Mouse (Mus musculus): Measurements from ENCODE around the gene Phospho2.
A peak's percentile ranks its signal among the peaks of the same experiment; 100 is the strongest.
"Not testable (repeated sequence)": the region's sequence is repeated elsewhere in the genome, so short reads cannot be mapped to it uniquely, and the experiment has no call there.

The Phospho2 gene

DNA sequence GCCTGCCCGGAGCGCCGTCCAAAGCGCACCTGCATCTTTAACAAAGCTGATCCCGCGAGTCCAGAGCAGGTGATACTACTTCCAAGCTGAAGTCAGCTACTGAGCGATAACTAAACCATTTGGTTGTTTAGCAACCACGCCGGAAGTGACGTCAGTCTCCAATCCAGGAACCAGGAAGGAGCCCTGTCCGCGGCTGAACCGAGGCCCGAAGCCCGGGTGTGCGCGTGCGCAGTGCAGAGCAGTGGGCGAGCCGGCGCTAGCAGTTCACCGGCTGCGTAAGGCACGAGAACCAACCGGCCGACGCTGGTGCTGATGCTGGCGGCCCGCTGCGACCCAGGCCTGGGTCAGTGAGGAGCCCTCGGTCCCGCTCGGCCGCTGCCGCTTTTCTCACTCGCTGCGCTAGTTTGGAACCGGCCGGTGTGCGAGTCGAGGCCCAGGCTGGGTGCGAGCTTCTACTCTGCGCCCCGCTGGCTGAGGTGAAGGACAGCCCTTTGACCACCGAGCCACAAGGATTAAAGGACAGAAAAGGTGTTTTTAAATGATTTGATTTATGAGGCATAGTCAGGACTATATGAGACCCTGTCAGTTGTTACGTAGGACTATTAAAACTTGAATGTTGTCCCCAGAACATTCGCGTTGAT, at the start of gene Phospho2, which contains the start of gene Ccdc173:
Phospho2 (plus strand) TSS at position 195 of the 641 bp plus-strand sequence.
Ccdc173 (minus strand) TSS at position 147 of the 641 bp plus-strand sequence.
- DNase-seq (ENCODE audit: low spot score in 2 of 2): peak; percentile 95 to 100

DNA sequence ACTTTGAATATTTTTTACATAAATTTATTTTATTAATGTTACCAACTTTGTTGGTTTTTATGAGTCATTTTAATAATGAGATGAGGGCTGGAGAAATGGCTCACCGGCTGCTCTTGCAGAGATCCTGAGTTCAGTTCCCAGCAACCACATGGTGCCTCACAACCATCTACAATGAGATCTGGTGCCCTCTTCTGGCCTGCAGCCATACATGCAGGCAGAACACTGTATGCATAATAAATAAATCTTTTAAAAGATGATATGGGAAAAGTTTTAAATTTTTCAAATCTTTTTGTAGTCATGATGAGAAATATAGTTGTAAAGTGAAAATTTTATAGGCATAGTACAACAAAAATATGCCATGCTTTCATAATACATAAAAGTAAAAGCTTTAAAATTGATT, 44.3 kb upstream of the Phospho2 start:
- no peak for DNase-seq (ENCODE audit: low spot score in 2 of 2)

DNA sequence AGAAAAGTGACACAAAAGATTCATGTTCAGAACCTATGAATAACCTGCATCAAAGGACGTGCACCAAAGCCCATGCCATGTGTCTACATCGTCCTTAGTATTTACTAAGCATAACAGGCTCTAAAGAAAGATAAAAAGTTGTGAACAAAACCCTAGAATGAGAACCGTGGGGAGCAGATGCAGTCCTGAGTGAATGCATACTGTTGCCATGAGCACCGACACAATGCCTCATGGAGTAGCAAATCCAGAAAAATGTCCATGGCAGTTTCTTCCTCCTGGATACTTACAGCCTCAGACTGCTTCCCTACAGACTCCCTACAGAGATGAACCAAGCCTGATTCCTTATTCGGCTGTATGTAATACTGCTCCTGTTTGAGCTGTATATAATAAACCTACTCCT, 28.4 kb upstream of the Phospho2 start:
- DNase-seq (ENCODE audit: low spot score in 2 of 2): no peak

DNA sequence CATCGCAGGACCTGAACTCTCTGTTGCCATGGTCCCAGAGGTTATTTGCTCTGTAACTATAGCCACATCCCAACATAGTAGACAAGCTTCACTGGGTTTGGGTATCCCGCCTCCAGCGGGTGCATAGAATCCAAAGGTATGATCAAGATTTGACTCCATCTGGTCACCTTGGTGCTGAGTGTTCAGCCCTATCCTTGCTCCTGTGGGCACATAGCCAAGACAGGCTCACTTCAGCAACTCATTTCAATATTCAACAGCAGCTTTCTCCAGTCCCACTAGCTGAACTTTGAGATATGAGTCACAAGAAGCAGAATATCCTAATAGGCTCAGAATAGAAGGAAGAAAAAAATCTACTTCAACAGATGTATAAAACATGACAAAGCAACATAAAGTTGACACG, 26.1 kb upstream of the Phospho2 start:
- DNase-seq (ENCODE audit: low spot score in 2 of 2): no peak

DNA sequence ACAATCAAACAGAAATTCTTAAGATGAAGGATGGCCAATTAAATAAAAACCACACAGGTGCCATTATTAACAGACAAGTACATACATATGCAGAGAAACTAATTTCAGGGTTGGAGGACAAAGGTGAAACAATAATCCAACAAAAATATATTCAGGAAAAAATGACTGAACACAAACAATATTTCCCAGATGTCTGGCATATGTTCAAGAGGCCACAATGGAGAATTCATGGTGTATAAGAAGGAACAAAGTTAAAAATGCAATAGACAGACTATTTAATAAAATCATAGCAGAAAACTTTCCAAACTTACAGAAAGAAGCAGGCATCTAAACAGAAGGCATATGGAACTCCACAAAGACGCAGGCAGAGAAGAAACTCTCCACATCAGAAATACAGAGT, 24.7 kb upstream of the Phospho2 start:
- no peak for DNase-seq (ENCODE audit: low spot score in 2 of 2)

DNA sequence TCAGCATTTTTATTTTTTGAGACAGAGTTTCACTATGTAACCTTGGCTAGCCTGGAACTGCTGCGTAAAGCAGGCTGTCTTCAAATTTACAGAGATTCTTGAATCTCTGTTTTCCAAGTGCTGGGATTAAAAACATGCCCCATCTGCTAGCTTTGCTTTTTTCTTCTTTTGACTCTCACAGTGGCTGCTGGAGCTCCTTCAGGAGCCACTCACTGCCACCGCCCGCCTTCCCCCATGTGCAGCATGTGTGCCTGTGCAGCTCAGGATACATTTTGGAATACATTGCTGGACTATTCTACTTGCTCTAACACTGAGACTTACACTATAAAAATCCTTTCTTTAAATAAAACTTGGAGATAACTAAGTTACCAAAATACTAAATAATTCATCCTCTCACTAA, 16.1 kb upstream of the Phospho2 start:
- DNase-seq (ENCODE audit: low spot score in 2 of 2): no peak

DNA sequence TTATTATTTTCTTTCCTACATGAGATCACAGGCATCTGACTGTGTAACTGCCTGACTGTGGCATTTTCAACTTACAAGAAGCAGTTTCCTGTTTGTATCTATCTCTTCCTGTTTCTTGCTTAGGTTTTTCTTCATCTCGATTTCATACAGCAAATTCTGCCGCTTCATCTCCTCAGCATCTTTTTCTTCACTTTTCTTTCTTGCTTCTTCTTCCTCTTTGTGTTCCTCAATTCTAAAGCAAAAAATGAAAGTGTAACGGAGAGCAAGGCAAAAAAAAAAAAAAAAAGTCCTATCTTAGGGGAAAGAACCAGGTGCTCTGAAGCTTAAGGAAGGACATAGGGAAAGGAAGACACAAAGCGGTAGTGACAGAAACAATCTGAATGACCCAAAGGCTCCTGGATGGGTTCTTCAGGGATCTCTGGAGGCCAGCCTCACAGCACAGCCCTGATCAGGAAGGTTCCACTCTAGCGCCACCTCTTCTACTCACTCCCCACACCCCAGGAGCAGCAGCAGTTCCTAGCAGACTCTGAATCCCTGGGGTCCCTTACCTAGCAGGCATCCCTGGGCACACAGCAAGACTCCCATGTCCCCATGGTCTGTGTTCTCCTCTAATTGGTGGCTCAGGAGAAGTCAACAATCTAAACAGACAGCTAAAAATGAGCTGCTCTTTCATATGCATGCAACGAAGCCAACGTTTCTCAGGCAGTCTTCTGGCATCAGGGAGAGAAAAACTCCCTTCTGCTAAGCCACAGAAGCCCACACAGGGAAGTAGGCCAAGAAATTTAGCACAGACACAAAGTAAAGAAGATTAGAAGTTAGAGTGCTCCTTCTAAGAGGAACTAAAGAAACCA, 11.2 kb upstream of the Phospho2 start:
- peak; percentile 13 to 42 for DNase-seq (ENCODE audit: low spot score in 2 of 2)

DNA sequence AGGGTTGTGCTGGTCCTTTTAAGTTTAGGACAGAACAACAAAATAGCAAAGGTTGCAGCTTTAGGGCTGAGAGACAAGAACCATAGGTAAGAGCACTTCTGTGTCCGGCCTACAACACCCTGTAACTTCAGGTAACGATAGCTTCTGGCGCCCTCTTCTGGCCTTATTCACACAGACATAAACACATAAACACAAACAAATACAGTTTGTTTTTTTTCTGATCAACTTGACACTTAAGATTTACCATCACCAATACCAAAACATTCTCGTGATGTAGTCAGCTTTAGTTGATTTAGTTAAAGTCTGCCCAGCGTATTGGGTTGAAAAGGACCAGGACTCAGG, 10.6 kb upstream of the Phospho2 start:
- DNase-seq (ENCODE audit: low spot score in 2 of 2): peak in 1 of 2 experiments; percentile 69

DNA sequence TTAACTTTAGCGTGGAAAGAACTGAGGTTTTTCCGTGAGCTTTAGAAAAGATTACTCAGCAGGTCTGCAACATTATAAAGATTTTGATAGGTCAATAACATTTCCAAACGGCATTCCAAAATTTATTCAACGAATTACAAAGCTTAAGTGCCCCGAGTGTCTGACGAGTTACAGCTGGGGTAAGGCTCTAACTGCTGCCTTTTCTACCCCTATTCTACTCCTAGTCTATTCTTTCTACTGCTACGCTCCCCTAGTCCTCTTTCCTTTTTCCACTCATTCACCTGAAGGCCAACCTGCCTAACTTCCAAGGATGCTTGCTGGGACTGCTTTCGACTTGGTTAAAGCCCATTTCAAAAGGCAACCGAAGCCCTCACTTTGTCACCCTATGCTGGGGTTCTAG, 449 bp upstream of the Phospho2 start:
- no peak for DNase-seq (ENCODE audit: low spot score in 2 of 2)

DNA sequence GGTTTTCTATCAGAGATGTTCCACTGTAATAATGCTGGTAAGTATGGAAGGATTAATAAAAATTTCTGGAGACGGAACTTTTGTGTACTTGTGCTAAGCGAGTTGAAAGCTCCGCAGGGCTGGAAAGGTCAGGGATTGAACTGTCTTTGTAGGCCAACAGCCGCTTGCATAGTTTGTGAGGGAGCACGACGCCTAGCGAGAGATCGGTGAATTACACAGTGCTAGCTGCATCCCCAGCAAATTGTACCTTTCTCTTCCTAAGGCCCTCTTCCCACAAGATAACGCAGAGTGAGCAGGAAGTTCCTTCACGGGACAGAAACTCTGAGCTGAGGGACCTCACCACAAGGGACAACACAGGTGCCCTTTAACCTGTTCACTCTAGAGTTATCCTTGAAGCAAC, 862 bp downstream of the Phospho2 start:
- DNase-seq (ENCODE audit: low spot score in 2 of 2): peak; percentile 89 to 93

DNA sequence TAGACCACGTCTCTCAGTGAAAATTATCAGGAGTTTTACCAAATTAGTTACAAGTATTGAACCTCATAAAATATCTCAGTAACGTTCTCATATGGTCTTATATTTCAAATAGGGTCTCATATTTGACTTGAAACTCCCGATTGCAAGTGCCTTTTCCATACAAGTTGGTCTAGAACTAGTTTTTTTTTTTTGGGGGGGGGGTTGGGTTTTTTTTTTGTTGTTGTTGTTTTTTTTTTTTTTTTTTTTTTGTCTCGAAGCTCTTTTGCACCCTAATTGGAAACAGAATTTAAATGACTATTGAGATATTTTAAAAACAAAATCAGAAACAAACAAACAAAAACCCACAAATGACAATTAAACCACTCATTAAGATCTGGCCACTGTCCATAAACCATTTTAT, 1.3 kb downstream of the Phospho2 start:
- no peak for DNase-seq (ENCODE audit: low spot score in 2 of 2)

DNA sequence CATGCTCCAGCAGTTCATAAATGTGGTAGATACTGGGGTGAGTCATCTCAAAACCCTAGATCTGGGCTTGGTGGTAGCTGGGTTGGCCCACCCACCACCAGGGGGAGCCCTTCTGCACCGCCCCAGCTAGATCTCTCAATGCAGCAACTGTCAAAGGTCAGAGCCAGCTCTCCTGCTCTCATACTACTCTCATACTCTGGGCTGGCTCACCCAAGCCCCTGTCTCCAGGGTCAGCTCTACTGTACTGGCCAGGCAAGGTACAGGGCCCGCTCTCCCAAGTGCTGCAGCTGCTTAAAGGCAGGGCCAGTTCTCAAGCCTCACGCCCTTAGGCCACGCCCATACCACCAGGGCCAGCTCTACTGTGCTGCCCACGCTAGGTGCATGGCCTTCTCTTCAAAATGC, 13.5 kb downstream of the Phospho2 start:
- DNase-seq (ENCODE audit: low spot score in 2 of 2): peak; percentile 88 to 91

DNA sequence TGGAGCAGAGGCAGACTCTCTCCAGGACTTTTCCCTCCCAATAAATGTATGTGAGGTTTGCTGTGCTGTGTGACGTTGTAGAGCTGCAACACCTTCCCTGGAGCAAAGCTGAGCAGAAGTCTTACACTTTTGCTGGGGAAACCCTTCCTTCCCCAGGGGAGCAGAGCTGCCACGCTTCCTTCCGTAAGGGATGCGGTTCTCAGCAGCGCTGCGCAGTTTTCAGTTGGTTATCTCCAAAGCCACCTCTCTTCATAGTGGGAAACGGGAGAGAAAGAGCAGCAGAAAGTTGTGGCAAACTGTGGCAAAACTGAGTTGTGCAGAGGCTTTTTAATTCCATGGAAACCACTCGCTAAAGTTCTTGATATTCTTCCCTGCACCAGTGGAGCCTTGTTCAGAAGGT, 14.3 kb downstream of the Phospho2 start:
- no peak for DNase-seq (ENCODE audit: low spot score in 2 of 2)

DNA sequence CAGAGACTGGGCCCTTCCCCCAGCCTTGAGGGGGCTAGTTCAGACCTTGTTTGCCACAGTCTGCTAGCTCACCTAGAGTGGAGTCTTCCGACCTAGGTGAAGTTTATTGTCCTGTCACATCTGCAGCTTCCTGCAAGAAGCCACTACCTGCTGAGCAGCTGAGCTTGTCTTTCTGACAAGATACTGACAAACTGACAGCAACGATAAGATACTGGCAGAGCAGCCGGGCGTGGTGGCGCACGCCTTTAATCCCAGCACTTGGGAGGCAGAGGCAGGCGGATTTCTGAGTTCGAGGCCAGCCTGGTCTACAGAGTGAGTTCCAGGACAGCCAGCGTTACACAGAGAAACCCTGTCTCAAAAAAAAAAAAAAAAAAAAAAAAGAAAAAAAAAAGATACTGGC, 15.2 kb downstream of the Phospho2 start:
- not testable (repeated sequence) for DNase-seq (ENCODE audit: low spot score in 2 of 2)

DNA sequence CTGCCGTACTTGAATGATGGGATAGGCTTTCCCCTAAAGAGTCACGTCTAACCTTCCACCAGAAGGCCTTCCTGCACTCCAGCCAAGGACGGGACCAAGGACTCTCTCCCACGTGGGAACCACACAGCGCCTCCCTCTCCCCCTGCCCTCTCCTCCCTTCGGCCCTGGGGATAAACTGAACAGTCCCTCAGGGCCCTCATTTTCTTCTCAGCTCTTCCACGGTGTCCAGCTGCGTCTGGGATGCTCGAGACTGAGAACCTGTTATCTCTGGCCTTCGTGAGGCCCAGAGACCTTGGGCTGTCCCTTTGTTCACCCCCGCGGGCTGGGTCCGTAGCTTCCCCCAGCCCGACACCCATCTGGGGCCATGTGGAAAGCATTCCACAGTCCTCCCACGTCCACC, 20.7 kb downstream of the Phospho2 start:
- no peak for DNase-seq (ENCODE audit: low spot score in 2 of 2)

DNA sequence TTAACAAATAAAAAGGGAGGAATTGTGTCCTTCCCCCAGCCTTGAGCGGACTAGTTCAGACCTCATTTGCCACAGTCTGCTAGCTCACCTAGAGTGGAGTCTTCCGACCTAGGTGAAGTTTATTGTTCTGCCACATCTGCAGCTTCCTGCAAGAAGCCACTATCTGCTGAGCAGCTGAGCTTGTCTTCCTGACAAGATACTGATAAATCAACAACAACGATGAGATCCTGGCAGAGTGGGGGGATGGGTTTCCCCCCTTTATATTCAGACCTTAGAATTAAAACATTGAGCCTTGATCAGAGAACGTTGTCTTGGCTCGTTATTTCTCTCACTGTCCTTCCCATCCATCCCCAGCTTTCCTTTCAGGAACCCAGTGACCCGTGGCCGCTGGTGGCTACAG, 21.9 kb downstream of the Phospho2 start:
- DNase-seq (ENCODE audit: low spot score in 2 of 2): not testable (repeated sequence)

DNA sequence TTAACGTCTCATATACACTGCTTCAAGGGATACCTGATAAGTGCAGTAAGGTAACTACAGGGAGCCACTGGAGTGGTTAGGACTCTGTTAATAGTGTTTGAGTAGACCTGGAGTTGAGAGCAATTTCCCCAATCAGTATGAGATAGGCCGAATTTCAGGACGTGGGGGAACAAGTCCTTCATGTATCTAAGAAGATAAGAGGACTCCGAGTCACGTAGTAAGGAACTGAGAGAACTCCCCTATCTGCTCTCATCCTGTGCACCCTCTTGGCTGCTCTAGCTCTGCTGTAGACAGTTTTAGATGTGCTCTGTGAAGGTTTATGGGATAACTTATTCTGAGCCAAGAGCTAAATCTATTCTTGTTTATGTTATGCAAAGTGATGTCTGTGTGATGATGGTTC, 27.2 kb downstream of the Phospho2 start:
- DNase-seq (ENCODE audit: low spot score in 2 of 2): no peak

DNA sequence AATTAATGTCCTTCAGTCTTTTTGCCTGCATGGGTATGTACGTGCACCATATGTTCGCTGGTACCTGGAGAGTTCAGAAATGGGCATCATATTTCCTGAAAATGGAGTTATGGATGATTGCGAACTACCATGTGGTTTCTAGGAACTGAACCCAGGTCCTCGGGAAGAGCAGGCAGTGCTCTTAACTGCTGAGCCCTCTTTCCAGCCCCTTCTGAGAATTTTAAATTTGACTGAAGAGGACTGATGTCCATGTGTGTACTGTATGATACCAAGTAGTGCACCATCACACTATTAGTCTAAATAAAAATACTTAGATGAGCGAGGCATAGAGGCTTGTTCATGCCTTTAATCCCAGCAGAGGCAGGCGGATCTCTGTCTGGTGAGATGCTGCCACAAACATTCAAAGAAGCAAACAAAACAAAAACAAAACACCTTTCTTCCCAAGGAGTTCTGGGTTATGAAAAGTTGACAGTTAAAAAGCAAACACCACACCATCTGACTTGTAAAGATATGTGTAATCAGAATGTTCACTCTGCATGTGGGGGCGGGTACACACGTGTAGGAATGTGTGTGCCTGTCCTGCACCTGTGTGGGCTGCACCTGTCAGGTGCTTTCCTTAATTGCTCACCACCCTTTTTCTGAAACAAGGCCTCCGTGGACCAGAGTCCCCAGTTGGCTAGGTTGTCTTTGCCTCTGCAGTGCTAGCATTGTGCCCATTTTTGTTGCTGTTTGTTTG, 29.1 kb downstream of the Phospho2 start:
- DNase-seq (ENCODE audit: low spot score in 2 of 2): no peak

DNA sequence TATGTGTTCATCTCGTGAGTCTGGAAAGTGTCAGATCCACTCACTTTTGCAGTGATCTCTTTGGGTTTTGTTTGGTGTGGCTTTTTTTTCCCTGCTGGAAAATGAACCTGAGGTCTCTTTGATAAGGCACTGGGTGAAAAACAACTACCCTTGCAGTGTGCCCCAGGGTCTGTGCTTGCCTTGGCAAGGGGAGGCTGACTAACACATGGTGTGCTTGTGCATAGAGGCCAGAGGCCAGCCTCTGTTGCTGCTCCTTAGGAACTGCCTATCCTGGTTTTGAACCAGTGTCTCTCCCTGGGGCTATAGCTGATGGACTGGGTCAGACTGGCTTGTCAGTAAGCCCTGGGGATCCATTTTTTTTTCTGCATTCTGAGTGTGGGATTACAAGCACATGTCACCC, 30.8 kb downstream of the Phospho2 start:
- DNase-seq (ENCODE audit: low spot score in 2 of 2): no peak

DNA sequence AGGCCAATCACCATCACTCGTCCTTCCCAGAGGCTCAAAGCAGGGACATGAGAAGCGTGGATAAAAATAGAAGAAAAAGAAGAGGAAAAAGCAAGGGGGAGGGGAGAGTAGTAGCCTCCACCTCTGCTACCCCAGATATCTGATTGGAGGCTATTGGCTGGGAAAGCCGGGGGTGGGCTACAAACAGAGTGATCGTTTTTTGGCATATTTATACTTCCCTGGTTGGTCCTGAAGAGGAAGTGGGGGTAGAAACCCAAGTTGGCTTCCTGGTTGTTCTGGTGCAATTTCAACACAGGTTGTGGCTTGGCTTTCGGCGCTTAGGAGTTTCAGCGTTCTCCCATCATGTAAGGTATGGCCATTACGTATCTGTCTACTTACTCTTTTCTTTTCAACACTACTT, 32.3 kb downstream of the Phospho2 start, which contains the start of gene Klhl23:
Klhl23 (plus strand) TSS at position 234 of the 400 bp plus-strand sequence.
- peak in 1 of 2 experiments; percentile 41 for DNase-seq (ENCODE audit: low spot score in 2 of 2)

DNA sequence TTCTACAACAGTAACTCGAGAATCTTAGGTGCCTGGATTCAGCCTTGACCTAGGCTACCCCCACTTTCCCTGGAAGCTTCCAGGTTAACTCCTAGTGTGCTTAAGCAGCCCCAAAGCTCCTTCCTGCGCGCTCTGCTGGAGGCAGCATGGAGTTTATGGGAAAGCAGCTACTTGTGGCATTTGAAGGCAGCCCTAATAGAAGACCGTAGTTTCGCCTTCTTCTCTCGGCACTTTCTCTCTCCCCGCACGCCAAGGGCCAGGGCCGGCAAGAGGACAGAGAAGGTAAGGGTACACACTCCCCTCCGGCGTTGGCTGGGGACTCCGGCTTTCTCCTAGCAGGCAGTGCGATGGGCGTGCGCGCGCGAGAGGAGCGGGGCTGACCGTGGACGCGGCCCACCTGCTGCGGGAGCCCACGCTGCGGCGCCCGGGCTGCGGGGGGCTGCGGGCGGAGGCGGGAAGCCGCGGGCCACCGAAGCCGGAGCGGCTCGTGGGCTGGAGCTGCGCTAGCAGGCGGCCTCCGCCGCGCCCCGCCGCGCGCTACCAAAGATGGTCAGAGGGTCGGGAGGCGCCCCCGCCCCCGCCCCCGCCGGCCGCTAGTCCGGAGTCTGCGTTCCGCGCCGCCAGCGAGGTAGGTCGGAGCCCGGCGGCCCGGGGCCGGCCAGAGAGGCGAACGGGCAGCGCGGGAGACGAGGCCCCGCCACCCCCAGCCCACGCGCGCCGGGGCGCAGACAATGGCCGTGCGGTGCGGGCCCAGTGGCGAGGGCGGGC, 33.1 kb downstream of the Phospho2 start:
- peak; percentile 64 to 66 for DNase-seq (ENCODE audit: low spot score in 2 of 2)
